Mouse (Mus musculus) embryonic fibroblast, embryonic 13.5 days (primary cell): ENCODE data around the gene Adamts18. TPM values are rescaled to one million over a fixed set of nuclear protein-coding genes. Genes with fewer than 3 reads are reported as not detected.

Experiments
- H3K27ac ChIP-seq: 2 replicates; pipeline ENCODE4 v1.5.1; 2012; ENCODE audit warnings: low read length, control low read depth, inconsistent platforms; ENCODE audit not compliant: insufficient read depth
- H3K4me1 ChIP-seq: 2 replicates; pipeline ENCODE4 v1.6.1; 2011; ENCODE audit warnings: low read length; ENCODE audit not compliant: control insufficient read depth, insufficient read depth
- H3K4me3 ChIP-seq: 2 replicates; pipeline ENCODE4 v1.5.1; 2011; ENCODE audit warnings: mild to moderate bottlenecking, control low read depth, low read length; ENCODE audit not compliant: insufficient read depth
- CTCF ChIP-seq: IDR thresholded peaks from 2 replicates; pipeline ENCODE4 v1.5.1; 2011; ENCODE audit warnings: mild to moderate bottlenecking, control low read depth, low read length, moderate library complexity, borderline replicate concordance; ENCODE audit not compliant: insufficient read depth
- POLR2A ChIP-seq: IDR thresholded peaks from 2 replicates; pipeline ENCODE4 v1.6.1; 2011; ENCODE audit warnings: low read depth, mild to moderate bottlenecking, control low read depth, low read length, moderate library complexity
- polyA plus RNA-seq: library from polyadenylated mRNA; stranded (reverse); fragments of >200 nt; gene quantifications from 2 replicates; pipeline ENCODE4 v1.2.4, GENCODE M21; 2011; ENCODE audit warnings: low read depth; ENCODE audit not compliant: missing spikeins, insufficient read length

Adamts18 gene
- polyA plus RNA-seq, 1 experiment, result 0.30 TPM

DNA sequence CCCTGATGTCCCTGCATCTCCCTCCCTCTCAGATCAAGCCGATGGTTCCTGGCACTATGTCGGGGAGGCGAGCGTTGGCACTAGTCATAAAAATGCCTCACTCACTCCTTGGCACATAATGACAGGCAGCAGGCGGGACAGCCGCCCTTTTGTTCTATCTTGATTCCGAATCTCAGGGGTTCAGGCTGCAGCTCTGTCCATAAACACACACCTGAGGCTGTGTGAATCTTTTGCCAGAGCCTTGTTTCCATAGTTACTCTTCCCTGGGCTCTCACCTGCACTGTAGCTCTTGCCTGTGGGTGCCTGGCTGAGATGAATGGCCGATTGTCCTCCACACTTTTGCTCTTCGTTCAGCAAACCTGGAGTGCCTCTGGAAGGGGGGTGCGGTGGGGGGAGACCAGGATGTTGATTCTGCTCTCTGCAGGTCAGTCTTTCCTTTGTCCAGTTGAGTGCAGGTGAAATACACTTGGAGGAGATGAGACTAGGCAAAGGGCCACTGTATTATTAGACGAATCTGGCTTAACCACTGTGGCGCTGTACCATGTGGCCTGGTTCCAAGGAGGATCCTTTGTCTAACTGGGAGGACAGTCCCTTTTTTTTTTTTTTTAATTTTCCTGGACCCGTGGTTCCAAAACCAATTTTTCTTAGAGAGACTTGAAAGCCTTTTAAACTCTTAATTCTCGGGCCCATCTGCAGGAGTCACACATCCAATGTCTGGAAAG is 156.8 kb downstream of the Adamts18 start:
- no peak for TF ChIP-seq CTCF
- TF ChIP-seq POLR2A, result no peak
- H3K27ac ChIP-seq, result no peak overlapping the region
- H3K4me1 ChIP-seq, result no peaks in the 10 kb centered on the region

DNA sequence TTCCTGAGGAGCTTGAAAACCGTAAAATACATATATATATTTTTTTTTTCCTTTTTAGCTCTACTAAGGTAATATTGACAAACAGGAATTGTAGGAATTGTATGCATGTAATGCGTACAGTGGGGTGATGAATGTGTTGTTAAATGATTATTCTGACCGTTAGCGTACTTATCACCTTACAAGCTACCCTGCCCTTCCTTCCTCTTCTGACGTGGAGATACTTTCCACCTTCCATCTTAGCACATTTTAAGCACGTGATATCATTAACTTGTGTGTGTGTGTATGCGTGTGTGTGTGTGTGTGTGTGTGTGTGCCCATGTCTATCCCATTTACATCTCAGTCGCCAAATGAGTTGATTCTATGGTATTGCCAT is 160.0 kb downstream of the Adamts18 start:
- H3K4me3 ChIP-seq, result no peak overlapping the region
- TF ChIP-seq POLR2A (no peak), CTCF (no peak)
- no peak overlapping the region for H3K27ac ChIP-seq
- H3K4me1 ChIP-seq, result no peaks in the 10 kb centered on the region

More for the DNA sequence above, 156.8 kb downstream of the Adamts18 start:
- H3K4me3 ChIP-seq, result no peak overlapping the region

DNA sequence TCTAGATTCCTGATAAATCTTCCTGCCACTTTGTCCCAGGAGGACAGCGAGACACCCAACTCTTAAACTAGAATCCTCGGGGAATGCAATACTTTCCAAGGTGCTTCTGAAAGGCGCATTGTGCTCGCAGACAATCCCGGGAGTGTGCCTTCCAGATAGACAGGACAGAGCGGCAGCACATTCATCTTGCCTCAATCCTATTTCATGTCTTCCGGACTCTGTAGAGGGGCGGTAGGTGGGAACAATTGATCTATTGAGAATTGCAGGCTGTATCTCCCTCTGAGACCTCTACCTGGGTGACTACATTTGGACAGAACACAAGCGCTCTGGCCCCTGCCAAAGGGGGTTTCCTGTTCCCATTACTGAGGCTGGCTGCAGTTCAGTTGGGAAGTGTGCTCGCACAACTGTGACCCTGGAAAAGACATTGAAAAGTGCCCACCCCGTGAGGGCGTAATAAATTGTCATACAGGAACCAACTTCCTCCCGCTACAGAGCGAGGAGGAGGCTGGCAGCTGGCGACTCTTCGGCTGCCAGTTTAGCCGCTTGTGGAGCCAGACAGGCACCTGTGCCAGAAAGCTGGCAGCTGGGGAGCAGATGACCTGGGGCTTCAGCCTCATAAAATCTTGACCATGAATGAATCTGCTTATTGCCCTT is 160.5 kb downstream of the Adamts18 start:
- Histone ChIP-seq H3K4me3 (no peak overlapping the region), H3K4me1 (no peaks in the 10 kb centered on the region), H3K27ac (no peak overlapping the region)
- TF ChIP-seq CTCF, result no peak
- TF ChIP-seq POLR2A, result no peak

DNA sequence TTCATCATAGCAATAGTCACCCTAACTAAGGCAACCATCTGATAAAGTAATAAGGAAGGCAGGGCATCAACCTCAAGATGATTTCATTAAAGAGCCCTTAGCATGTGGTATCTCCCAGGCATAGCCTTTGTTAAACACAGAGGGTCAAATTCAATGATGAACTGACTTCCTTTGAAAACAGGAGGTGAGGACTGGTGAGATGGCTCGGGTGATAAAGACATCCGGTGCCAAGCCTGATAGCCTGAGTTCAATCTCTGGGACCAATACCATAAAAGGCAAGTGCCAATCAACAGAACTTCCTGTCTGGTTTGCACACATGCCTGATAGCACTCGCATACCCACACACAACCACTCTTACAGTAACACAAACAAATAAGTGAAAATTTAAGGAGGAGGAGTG is 169.2 kb downstream of the Adamts18 start:
- Histone ChIP-seq H3K27ac (no peak overlapping the region), H3K4me3 (no peak overlapping the region), H3K4me1 (no peaks in the 10 kb centered on the region)
- no peak for TF ChIP-seq CTCF

DNA sequence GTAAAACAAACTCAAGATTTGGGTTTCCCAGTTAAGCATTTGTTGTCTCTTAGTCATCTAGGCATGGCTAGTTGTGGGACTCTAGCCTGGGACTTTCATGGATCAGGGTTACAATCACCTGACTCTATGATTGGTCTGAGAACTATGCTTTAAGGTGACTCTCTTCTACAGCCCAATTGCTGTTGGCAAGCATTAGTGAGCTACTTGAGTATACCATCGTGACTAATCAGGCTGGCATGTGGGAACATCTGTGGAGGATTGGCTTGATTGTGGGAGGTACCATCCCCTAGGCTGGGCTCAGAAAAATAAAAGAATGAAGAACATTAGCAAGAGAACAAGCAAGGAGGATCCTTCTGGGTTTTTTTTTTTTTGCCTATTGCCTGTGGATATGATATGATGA is 171.7 kb downstream of the Adamts18 start:
- TF ChIP-seq CTCF (no peak), POLR2A (no peak)
- Histone ChIP-seq H3K4me3 (no peak overlapping the region), H3K27ac (no peak overlapping the region), H3K4me1 (no peaks in the 10 kb centered on the region)

DNA sequence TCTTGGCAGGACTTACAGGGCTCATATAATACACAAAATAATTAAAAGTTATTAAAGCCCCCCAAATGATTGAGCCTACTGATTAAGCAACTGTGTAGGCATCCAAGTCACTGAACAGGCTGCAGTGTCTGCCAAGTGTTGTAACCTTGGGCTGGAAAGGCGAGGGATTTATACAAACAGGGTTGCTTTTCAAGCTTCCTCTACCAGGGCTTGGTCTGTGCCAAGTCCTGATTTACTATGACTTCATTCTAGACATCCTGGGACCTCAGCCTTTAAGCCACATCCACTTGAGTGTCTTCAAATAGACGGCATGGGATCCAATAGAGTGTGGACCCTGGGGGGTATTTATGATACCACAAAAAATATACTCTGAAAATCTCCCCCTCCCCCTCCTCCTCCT is 173.3 kb downstream of the Adamts18 start:
- Histone ChIP-seq H3K4me3 (no peak overlapping the region), H3K27ac (no peak overlapping the region), H3K4me1 (no peaks in the 10 kb centered on the region)
- TF ChIP-seq POLR2A, result no peak
- no peak for TF ChIP-seq CTCF

DNA sequence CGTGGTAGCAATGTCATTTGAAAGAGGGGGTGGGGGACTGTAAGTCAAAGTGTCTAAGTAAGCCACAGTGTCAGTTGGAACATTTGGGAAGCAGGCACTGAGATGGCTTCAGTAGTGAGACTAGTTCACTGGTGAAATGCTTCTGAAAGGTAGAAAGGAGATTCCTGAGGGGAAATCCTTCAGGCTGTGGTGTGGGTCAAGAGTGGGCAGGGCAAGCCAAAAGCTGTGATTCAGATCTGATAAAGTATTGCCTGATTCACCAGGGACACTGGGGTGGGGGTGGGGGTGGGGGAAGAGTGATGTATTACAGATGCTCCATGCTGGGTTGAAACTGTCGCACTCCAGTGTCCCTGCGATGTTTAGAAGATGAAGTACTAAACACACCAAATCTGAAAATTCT is 173.9 kb downstream of the Adamts18 start:
- H3K4me3 ChIP-seq, result no peak overlapping the region
- TF ChIP-seq CTCF, result no peak
- H3K27ac ChIP-seq, result no peak overlapping the region
- H3K4me1 ChIP-seq, result no peaks in the 10 kb centered on the region

DNA sequence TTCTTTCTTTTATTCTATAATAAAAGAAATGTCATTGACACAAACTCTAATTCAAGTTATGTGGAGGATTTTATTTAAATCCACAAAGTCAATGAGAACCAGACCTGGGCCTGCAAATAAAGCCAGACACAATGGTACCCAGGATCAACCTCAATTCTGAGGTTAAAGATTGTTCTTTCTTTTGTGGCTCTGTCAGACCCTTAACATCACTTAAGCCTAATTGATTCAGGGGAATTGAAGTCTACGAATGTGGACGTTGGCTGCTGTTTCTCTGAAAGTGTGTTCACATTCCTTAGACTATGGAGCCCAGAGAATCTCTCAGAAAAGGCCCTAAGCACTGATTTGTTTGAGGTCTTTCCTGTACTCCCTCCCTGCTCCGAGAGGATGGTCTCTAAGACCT is 175.2 kb downstream of the Adamts18 start:
- no peak overlapping the region for H3K4me3 ChIP-seq
- TF ChIP-seq CTCF (no peak), POLR2A (no peak)
- no peak overlapping the region for H3K27ac ChIP-seq
- peaks cover 4% of the 10 kb centered on the region; the same call in 1 of the 2 replicates for H3K4me1 ChIP-seq

DNA sequence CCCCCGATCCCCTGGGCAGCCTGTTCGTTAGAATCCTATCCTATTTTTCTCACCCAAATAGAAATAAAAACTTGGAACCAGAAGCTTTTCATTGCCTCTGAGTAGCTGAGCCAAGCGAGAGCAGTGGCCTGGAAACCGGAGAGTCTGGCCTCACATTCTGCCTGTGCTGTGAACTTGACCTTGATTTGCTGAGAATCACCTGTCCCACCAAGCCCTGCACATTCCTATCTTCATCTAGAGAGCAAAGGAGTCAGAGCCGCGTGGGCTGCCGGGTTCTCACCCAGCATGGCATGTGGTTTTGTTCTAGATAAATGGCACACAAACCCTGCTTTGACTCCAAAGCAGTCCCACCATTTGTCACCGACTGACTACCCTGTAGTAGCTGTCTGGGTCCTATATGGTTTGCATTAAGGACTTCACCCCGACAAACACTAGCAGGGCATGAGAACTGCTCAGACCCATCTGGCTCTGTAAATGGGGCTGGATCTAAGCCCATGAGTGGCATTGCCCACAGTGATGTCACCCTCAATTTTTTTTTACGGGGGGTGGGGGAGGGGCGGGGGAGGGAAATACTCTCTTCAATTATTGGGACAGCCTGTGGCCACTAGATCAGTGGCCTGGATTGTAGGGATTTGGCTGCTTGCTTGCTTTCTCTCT is 175.8 kb downstream of the Adamts18 start:
- H3K27ac ChIP-seq, result no peak overlapping the region
- TF ChIP-seq CTCF, result no peak
- TF ChIP-seq POLR2A, result no peak
- peaks cover 4% of the 10 kb centered on the region; the same call in 1 of the 2 replicates for H3K4me1 ChIP-seq
- no peak overlapping the region for H3K4me3 ChIP-seq

DNA sequence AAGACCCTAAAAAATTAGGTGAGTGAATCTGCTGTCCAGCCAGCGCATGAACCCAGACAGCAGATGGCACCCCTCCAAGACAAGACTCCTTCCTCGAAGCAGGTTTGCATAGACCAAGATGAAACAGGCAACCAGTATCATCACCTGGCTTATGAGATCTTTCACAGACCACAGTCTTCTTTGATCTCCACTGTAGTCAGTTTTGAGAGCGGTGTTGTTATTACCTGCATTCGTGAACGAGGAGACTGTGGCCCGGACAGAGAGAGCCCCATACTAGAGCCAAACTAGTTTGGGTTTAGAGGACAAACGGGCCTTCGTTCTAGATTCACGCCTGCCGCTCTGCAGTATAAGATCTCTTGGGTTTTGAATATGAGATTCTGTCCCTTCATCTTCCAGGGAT is 178.6 kb downstream of the Adamts18 start:
- no peak for TF ChIP-seq CTCF
- TF ChIP-seq POLR2A, result no peak
- Histone ChIP-seq H3K4me3 (no peak overlapping the region), H3K27ac (no peak overlapping the region), H3K4me1 (peaks cover 4% of the 10 kb centered on the region; the same call in 1 of the 2 replicates)
